Mouse (Mus musculus): ENCODE measurements around the gene Il22ra2.

DNA sequence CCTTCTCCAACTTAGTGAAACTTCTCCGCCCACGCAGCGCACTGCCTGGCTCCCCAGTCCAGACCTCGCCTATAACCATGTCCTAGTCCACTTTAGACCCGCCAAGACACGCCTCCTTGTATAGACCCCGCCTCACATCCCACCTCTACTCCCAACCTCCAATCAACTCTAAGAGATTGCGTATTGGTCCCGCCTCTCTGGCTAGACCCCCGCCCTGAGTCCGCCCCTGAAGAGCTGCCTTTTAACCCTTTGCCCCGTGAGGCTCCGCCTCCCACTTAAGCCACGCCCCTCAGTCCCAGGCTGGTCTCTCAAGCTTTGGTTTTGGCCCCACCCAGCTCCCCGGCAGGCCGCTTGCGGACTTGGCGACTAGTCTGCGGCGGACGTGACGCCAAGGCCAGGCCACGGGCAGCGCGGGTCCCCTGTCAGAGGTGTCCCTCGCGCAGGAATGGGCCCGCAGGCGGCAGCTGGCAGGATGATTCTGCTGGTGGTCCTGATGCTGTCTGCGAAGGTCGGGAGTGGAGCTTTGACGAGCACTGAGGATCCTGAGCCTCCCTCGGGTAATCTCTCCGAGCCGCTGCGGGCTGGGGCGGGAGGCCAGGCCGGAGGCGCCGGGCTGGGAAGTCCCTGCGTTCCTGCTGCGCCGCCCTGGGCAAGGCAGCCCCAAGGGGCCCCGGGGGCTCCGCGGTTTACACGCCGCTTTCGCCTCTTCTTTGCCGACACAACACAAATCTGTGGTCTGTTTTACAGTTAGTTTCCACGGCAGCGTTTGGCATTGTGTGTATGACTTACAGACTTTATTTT, 30.0 kb upstream of the Il22ra2 start, which contains the start of gene Ifngr1:
- TF ChIP-seq CTCF (conservative IDR thresholded peaks at IDR 0.05; ENCODE audit: low read length) (no peak), POU5F1 (IDR thresholded peaks at IDR 0.05; ENCODE audit: borderline replicate concordance, low read length) (no peak)

Data from E14TG2a.4 (cell line).